Comparison of ENCODE assay signal across 10 mouse cellular contexts in the genomic region with DNA sequence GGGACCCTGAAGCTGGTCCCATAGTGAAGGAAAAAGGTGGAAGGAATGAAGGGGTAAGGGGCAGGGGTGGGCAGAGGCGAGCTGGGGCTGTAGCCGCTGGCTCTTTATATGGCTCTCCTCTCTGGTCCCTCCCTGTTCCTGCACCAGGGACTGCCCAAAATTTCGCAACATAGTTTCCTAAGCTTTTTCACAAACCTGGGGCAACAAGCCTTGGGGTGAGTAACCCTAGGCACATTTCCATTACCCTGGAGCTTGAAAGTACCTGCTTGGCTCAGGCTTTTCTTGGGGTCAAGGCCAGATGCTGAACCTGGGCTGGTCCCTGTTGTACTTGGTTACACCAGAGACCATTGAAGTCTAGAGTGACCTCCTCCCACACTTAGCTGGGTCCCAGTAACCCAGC. TPM values are rescaled to one million over a fixed set of nuclear protein-coding genes. Genes with fewer than 3 reads are reported as not detected.
DNase-seq lines count a peak whose midpoint lies in the region; ATAC-seq and TF ChIP-seq lines count a peak whose summit lies in the region.
"Had no signal": no experiment of that assay in that cellular context is flagged by ENCODE, and none has a peak within 500 bp of the region (broad histone marks: within the 10 kb centered on the region; RNA-seq: fewer than 3 reads in every experiment).

A gene (minus strand): TSS at position 123 of the 400 bp plus-strand sequence.

- H3K27ac ChIP-seq in intestine, postnatal 0 days (ENCODE audit: low read depth, low read length): no peak within 1 kb of the TSS
- no peak within 1 kb of the TSS for H3K27ac ChIP-seq in intestine, embryonic 16.5 days (ENCODE audit: low read length)
- no peak within 1 kb of the TSS for H3K27ac ChIP-seq in limb, embryonic 10.5 days

- DNase-seq in adrenal gland, adult 18-20 months (ENCODE audit: low spot score in 2 of 2): no peak
- DNase-seq in heart, postnatal 10 days: no peak
- peak; percentile 86 for DNase-seq in lung, postnatal 25 days (ENCODE audit: low spot score)
- no peak for DNase-seq in cerebellum, adult 18-20 months
- DNase-seq in cerebellum, adult 9-11 months: no peak
- DNase-seq in limb, embryonic 10.5 days (ENCODE audit: low spot score): no peak
- DNase-seq: thymus, postnatal 25 days had no signal

- H3K4me3 ChIP-seq in intestine, postnatal 0 days (ENCODE audit: low read depth, low read length): no peak within 1 kb of the TSS
- H3K4me3 ChIP-seq in intestine, embryonic 16.5 days (ENCODE audit: low read length): no peak within 1 kb of the TSS
- no peak within 1 kb of the TSS for H3K4me3 ChIP-seq in limb, embryonic 10.5 days

- H3K9me3 ChIP-seq in intestine, postnatal 0 days (ENCODE audit: control insufficient read depth): no peaks in the 10 kb centered on the region
- no peaks in the 10 kb centered on the region for H3K9me3 ChIP-seq in intestine, embryonic 16.5 days (ENCODE audit: control insufficient read depth, low read length)
- H3K9me3 ChIP-seq in limb, embryonic 10.5 days (replicated peaks): no peaks in the 10 kb centered on the region

- H3K4me2 ChIP-seq in intestine, postnatal 0 days (replicated peaks; ENCODE audit: low read depth): no peak within 1 kb of the TSS
- no peak within 1 kb of the TSS for H3K4me2 ChIP-seq in intestine, embryonic 16.5 days (ENCODE audit: low read depth, low read length)

- no peaks in the 10 kb centered on the region for H3K27me3 ChIP-seq in intestine, postnatal 0 days (replicated peaks; ENCODE audit: control insufficient read depth, insufficient read depth, low read length)
- H3K27me3 ChIP-seq in intestine, embryonic 16.5 days (replicated peaks; ENCODE audit: control insufficient read depth, insufficient read depth, low read length): no peaks in the 10 kb centered on the region; the same call in 1 of the 2 replicates
- H3K27me3 ChIP-seq in limb, embryonic 10.5 days (ENCODE audit: low read depth, poor library complexity, severe bottlenecking): peaks cover 19% of the 10 kb centered on the region

- intact Hi-C loops in heart, postnatal 10 days (cut with DNase I): no loop called here

- H3K36me3 ChIP-seq in intestine, postnatal 0 days (ENCODE audit: control insufficient read depth, insufficient read depth): no peaks in the 10 kb centered on the region
- no peaks in the 10 kb centered on the region for H3K36me3 ChIP-seq in intestine, embryonic 16.5 days (ENCODE audit: control insufficient read depth, insufficient read depth, low read length)
- no peaks in the 10 kb centered on the region for H3K36me3 ChIP-seq in limb, embryonic 10.5 days

- no peak for ATAC-seq in intestine, postnatal 0 days
- no peak for ATAC-seq in intestine, embryonic 16.5 days
- ATAC-seq: forebrain, embryonic 16.5 days had no signal

- 80% methylated on average over 3 of the region's 3 CpGs for WGBS in intestine, postnatal 0 days
- WGBS in intestine, embryonic 16.5 days: 73% methylated on average over 3 of the region's 3 CpGs
- WGBS in limb, embryonic 10.5 days: 84% methylated on average over 3 of the region's 3 CpGs

- no peak within 1 kb of the TSS for H3K9ac ChIP-seq in intestine, postnatal 0 days (ENCODE audit: low read depth, low read length)
- no peak within 1 kb of the TSS for H3K9ac ChIP-seq in intestine, embryonic 16.5 days (ENCODE audit: low read depth, low read length)

- peaks cover 6% of the 10 kb centered on the region; the same call in 1 of the 2 replicates for H3K4me1 ChIP-seq in intestine, postnatal 0 days (replicated peaks; ENCODE audit: control insufficient read depth, insufficient read depth, low read length)
- H3K4me1 ChIP-seq in intestine, embryonic 16.5 days (ENCODE audit: control insufficient read depth, insufficient read depth, low read length): peaks cover 14% of the 10 kb centered on the region
- H3K4me1 ChIP-seq in limb, embryonic 10.5 days: peaks cover 6% of the 10 kb centered on the region; the same call in 1 of the 2 replicates

- no peak for TF ChIP-seq CTCF in intestine, postnatal 0 days (IDR thresholded peaks at IDR 0.05; ENCODE audit: low read depth)

RNA-seq across cellular contexts. Expression of the gene that starts here (rescaled TPM):
- polyA plus RNA-seq in intestine, postnatal 0 days (2015; fragmentation: Nextera tagmentation; extraction: Ambion mirVana): 19.5 TPM in 2 replicates
- polyA plus RNA-seq in intestine, embryonic 16.5 days (2015; fragmentation: Nextera tagmentation; extraction: Ambion mirVana): 5.0 and 8.2 TPM in 2 replicates
- 100 to 1,000 TPM; 184 to 696 TPM for total RNA-seq in adrenal gland, adult 18-20 months (2021)
- 10 to 100 TPM; 42.3 to 66.3 TPM for total RNA-seq in heart, postnatal 10 days (2021)
- 0.03 and 0.15 TPM in 2 replicates for polyA plus RNA-seq in limb, embryonic 10.5 days (2016; fragmentation: Nextera tagmentation; extraction: Ambion mirVana)
